Mouse (Mus musculus) erythroblast, embryonic 14.5 days (primary cell): ENCODE measurements around the gene Rsph1. TPM values are rescaled to one million over a fixed set of nuclear protein-coding genes. Genes with fewer than 3 reads are reported as not detected.

ENCODE experiments used
- H3K27me3 ChIP-seq: 2 replicates; pipeline ENCODE4 v1.6.1; 2012; ENCODE audit warnings: inconsistent platforms; ENCODE audit not compliant: control insufficient read depth
- H3K36me3 ChIP-seq: 2 replicates; pipeline ENCODE4 v1.6.1; 2012; ENCODE audit warnings: mild to moderate bottlenecking, inconsistent platforms; ENCODE audit not compliant: control insufficient read depth
- H3K4me1 ChIP-seq: 2 replicates; pipeline ENCODE4 v1.6.1; 2012; ENCODE audit warnings: inconsistent platforms; ENCODE audit not compliant: control insufficient read depth
- H3K4me3 ChIP-seq: replicated peaks from 2 replicates; pipeline ENCODE3; 2012; ENCODE audit warnings: moderate library complexity, mild to moderate bottlenecking, inconsistent platforms
- H3K9me3 ChIP-seq: 2 replicates; pipeline ENCODE4 v1.6.1; 2012; ENCODE audit warnings: low read length, inconsistent platforms, mixed read lengths; ENCODE audit not compliant: control insufficient read depth
- GATA1 ChIP-seq: IDR thresholded peaks from 2 replicates; pipeline ENCODE4 v1.6.1; 2012; ENCODE audit warnings: low read length, inconsistent platforms, mixed read lengths
- TAL1 ChIP-seq: IDR thresholded peaks from 3 replicates; pipeline ENCODE4 v1.6.1; 2012; ENCODE audit warnings: low read length, inconsistent platforms, mixed read lengths
- polyA plus RNA-seq: library from polyadenylated mRNA; stranded (reverse); fragments of >175 nt; gene quantifications from 2 replicates; pipeline ENCODE4 v1.2.3, GENCODE M21; 2012

Rsph1 gene
- polyA plus RNA-seq, 1 experiment, result not detected

GRCm38 (mm10) chr17:31317521-31318272 is 40.5 kb upstream of the Rsph1 start:
- H3K27me3 ChIP-seq, result no peaks in the 10 kb centered on the region
- no peak overlapping the region for H3K4me3 ChIP-seq
- TF ChIP-seq TAL1, result no peak
- TF ChIP-seq GATA1, result no peak
- no peaks in the 10 kb centered on the region for H3K9me3 ChIP-seq
- peaks cover 6% of the 10 kb centered on the region for H3K4me1 ChIP-seq
- no peaks in the 10 kb centered on the region for H3K36me3 ChIP-seq

- Histone ChIP-seq H3K4me1 (peaks cover 6% of the 10 kb centered on the region), H3K36me3 (no peaks in the 10 kb centered on the region), H3K4me3 (no peak overlapping the region), H3K27me3 (no peaks in the 10 kb centered on the region), H3K9me3 (no peaks in the 10 kb centered on the region)
- TF ChIP-seq GATA1, result no peak
- TF ChIP-seq TAL1, result no peak
Observed at GRCm38 (mm10) chr17:31316998-31317397, 39.8 kb upstream of the Rsph1 start.

DNA sequence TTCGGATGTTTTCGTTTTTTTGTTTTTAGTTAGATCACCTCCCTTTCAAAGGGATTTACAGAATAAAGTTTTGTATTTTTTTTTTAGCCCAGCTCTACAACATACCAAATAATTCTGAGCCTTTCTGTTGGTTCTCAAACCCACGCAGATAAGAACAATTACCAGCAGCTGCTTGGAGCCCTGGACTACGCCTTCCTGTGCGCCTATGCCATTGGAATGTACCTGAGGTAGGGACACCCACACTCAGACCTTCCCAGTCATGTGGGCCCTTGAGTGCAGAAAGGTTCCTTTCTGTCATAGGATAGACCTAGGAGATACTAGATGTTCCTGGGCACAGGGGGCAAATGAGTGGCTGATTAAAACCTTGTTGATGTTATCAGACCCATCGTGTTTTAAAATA is 38.8 kb upstream of the Rsph1 start:
- peaks cover 6% of the 10 kb centered on the region for H3K4me1 ChIP-seq
- TF ChIP-seq TAL1 (no peak), GATA1 (no peak)
- H3K27me3 ChIP-seq, result no peaks in the 10 kb centered on the region
- no peaks in the 10 kb centered on the region for H3K36me3 ChIP-seq
- no peak overlapping the region for H3K4me3 ChIP-seq
- no peaks in the 10 kb centered on the region for H3K9me3 ChIP-seq

- H3K27me3 ChIP-seq, result no peaks in the 10 kb centered on the region
- H3K4me3 ChIP-seq, result no peak overlapping the region
- H3K9me3 ChIP-seq, result no peaks in the 10 kb centered on the region
- peaks cover 6% of the 10 kb centered on the region for H3K4me1 ChIP-seq
- TF ChIP-seq GATA1 (no peak), TAL1 (no peak)
- H3K36me3 ChIP-seq, result no peaks in the 10 kb centered on the region
Observed at GRCm38 (mm10) chr17:31315046-31315792, 38.0 kb upstream of the Rsph1 start.

DNA sequence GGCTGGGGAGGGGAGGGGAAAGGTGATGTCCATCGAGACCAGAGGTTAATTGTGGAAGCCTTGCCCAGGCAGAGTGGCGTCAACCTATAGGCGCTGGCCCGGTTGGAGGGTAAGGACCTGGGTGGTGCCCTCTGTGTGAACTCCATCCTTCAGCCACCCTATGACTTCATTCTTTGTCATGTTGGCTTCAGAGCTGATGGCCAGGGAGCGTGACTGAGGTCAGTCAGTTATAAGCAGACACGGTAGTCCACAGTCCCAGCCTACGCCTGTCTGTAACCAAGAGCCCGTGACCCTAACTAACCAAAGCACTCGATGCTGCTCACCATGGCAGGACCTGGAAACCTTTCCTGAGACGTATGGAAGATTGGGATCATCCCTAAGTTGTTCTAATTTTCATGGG is 35.5 kb upstream of the Rsph1 start:
- no peak for TF ChIP-seq TAL1
- TF ChIP-seq GATA1, result no peak
- Histone ChIP-seq H3K4me3 (no peak overlapping the region), H3K27me3 (no peaks in the 10 kb centered on the region), H3K9me3 (no peaks in the 10 kb centered on the region), H3K4me1 (peaks cover 6% of the 10 kb centered on the region), H3K36me3 (no peaks in the 10 kb centered on the region)

DNA sequence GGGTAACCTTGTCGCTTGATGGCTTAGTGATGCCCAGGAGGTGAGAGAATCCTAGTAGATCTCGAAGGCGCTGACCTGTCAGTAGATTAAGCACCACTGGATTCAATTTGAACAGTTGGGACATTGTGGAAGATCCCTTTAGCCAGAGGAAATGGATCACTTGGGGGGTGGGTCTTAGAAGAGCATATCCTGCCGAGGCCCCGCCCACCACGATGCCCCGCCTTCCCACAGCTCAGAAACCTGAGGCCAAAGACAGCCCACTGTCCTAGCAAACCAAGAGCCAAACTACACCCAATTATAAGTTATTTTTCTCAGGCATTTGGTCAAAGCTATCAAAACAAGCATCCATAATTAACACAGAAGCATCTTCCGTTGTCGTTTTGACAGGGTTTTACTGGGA is 33.9 kb upstream of the Rsph1 start:
- no peak overlapping the region for H3K4me3 ChIP-seq
- no peaks in the 10 kb centered on the region for H3K36me3 ChIP-seq
- H3K9me3 ChIP-seq, result no peaks in the 10 kb centered on the region
- no peaks in the 10 kb centered on the region for H3K27me3 ChIP-seq
- TF ChIP-seq GATA1 (no peak), TAL1 (no peak)
- H3K4me1 ChIP-seq, result no peaks in the 10 kb centered on the region; the same call in 1 of the 2 replicates

DNA sequence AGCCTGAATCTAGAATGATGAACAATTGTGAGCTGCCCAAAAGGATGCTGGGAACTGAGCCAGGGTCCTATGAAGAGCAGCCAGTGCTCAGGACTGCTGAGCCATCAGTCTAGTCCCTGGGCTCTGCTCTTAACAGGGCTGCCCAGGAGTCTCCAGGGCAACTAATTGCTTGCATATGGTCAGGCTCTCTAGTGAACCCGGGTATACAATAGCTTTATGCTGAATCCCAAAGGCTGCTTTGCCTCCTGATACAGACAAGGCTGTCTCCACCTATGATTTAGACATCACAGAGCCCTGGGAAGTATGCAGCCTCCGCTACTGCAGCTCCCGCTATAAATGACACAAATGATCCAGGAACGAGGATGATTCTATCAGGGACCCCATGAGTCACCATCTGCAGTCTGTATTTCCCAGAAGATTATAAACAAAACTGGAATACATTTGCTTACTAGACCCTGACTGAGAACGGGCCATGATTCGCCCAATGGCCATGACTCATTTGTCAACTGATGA is 32.2 kb upstream of the Rsph1 start:
- H3K4me3 ChIP-seq, result no peak overlapping the region
- H3K36me3 ChIP-seq, result no peaks in the 10 kb centered on the region
- no peaks in the 10 kb centered on the region for H3K9me3 ChIP-seq
- TF ChIP-seq GATA1, result no peak
- TF ChIP-seq TAL1, result no peak
- H3K4me1 ChIP-seq, result peaks cover 15% of the 10 kb centered on the region
- H3K27me3 ChIP-seq, result no peaks in the 10 kb centered on the region

DNA sequence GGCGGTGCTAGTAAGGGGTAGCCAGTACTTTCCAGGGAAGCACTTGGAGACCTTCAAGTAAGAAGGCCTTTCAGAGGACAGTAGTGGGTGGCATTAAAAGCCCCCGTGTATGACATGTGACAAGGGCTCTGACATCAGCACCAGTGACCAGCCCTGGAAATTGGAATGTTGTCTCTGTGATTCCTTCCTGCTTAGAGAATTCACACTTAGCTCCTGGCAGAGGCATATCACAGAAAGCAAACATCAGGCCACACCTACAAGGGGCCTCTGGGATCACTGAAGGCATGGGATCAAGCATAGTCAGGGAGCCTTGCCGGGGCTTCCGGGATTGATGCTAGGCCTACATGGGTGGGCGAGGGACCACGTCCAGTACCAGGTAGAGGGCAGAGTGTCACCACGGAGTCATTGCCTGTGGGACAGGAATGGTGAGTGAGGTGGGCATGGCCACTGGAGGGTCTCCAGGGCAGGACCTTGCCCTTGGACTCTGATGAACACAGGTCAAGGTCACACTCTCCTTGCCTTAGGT is 31.2 kb upstream of the Rsph1 start:
- peaks cover 16% of the 10 kb centered on the region for H3K4me1 ChIP-seq
- H3K36me3 ChIP-seq, result no peaks in the 10 kb centered on the region
- no peak overlapping the region for H3K4me3 ChIP-seq
- TF ChIP-seq TAL1, result no peak
- no peak for TF ChIP-seq GATA1
- no peaks in the 10 kb centered on the region for H3K27me3 ChIP-seq
- H3K9me3 ChIP-seq, result no peaks in the 10 kb centered on the region

GRCm38 (mm10) chr17:31307756-31308155 is 30.6 kb upstream of the Rsph1 start:
- Histone ChIP-seq H3K27me3 (no peaks in the 10 kb centered on the region), H3K9me3 (no peaks in the 10 kb centered on the region), H3K4me3 (no peak overlapping the region), H3K4me1 (peaks cover 16% of the 10 kb centered on the region), H3K36me3 (no peaks in the 10 kb centered on the region)
- TF ChIP-seq TAL1 (no peak), GATA1 (no peak)
